Mouse (Mus musculus): Measurements from ENCODE around the gene Krtap13-1. TPM values are rescaled to one million over a fixed set of nuclear protein-coding genes. Genes with fewer than 3 reads are reported as not detected.
"Not testable (repeated sequence)": the region's sequence is repeated elsewhere in the genome, so short reads cannot be mapped to it uniquely, and the experiment has no call there.

Krtap13-1 gene
- polyA plus RNA-seq, 1 experiment from 2014 or later, result not detected

DNA sequence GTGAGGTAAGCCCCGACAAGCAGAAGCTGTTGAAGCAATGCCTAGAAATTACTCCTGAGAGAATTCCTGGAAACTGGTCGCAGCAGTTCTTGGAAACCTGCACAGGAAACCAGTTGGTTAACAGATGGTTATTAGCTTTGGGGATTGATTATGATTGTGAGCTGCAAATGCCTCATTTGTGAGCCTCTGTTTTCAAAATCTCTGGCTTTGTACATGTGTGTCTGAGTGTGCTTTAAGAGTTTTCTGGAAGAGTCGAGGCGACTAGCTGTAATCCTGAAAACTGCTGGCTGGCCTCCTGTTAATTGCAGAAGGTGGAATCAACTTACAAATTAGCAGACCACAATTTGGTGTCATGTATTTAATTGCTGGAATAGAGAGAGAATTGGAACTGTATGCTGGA, 19.3 kb downstream of the Krtap13-1 start:
- no peak overlapping the region for H3K9ac ChIP-seq
- no peak for ATAC-seq (replicated peaks)
- WGBS, result 71% methylated on average over 4 of the region's 4 CpGs
- H3K9me3 ChIP-seq, result no peaks in the 10 kb centered on the region
- H3K4me1 ChIP-seq, result no peaks in the 10 kb centered on the region
- no peak overlapping the region for H3K27ac ChIP-seq
- H3K4me2 ChIP-seq, result no peak overlapping the region
- H3K36me3 ChIP-seq (replicated peaks), result no peaks in the 10 kb centered on the region
- H3K4me3 ChIP-seq, result no peak overlapping the region
- no peaks in the 10 kb centered on the region for H3K27me3 ChIP-seq (replicated peaks)

DNA sequence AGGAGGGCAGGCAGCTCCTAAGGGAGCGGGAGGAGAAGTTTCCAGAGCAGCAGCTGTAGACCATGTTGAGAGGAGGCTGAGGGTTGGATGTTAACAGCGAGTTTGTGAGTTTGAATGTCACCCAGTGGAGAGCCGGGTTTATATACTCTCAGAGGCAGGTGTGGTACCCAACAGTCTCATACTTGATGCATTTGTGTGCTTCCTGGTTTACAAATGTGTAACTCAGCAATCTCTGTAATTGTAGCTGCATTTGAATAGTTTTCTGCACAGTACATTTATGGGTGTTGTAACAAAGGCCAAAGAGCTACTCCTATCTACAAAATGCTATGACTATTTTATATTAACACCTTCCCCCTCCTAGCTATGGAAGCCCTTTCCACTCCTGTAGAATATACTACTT, 22.9 kb downstream of the Krtap13-1 start, which contains the start of gene Krtap13:
TSS of gene Krtap13 (minus strand) at position 101 of the 400 bp plus-strand sequence.
- not testable (repeated sequence) for H3K4me2 ChIP-seq; H3K36me3 ChIP-seq (replicated peaks); ATAC-seq (replicated peaks); H3K4me1 ChIP-seq; H3K27me3 ChIP-seq (replicated peaks); H3K9me3 ChIP-seq; H3K4me3 ChIP-seq; H3K27ac ChIP-seq; H3K9ac ChIP-seq
- 91% methylated on average over 3 of the region's 3 CpGs for WGBS

GRCm38 (mm10) chr16:88758547-88758946, 29.9 kb downstream of the Krtap13-1 start, which contains the start of gene 2310034C09Rik:
2310034C09Rik (plus strand) TSS chr16:88758847.
- H3K9ac ChIP-seq; H3K27ac ChIP-seq; ATAC-seq (replicated peaks); H3K4me3 ChIP-seq; H3K36me3 ChIP-seq (replicated peaks); H3K9me3 ChIP-seq; H3K4me1 ChIP-seq; H3K27me3 ChIP-seq (replicated peaks); H3K4me2 ChIP-seq: not testable (repeated sequence)
- WGBS, result 82% methylated on average over 3 of the region's 3 CpGs

DNA sequence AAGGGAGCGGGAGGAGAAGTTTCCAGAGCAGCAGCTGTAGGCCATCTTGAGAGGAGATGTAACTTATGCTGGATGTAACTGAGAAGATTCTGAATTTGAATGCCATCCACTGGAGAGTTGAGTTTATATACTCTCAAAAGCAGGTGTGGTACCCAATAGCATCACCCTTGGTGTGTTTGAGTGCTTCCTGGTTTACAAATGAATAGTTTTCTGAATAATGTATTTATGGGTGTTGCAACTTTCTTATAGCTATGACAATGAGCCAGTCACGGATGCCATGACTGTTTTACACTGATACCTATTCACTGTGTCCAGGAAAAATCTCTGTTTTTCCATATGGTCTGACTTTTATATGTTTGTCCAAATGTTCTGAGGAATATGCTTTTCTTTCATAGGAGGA, 45.4 kb downstream of the Krtap13-1 start, which contains the start of gene 2310057N15Rik:
TSS of gene 2310057N15Rik (minus strand) at position 101 of the 400 bp plus-strand sequence.
- H3K4me2 ChIP-seq, result no peak within 1 kb of the TSS
- no peak for ATAC-seq (replicated peaks)
- WGBS, result 82% methylated on average over 2 of the region's 2 CpGs
- no peaks in the 10 kb centered on the region for H3K27me3 ChIP-seq (replicated peaks)
- H3K4me3 ChIP-seq, result no peak within 1 kb of the TSS
- no peak within 1 kb of the TSS for H3K9ac ChIP-seq
- no peaks in the 10 kb centered on the region for H3K36me3 ChIP-seq (replicated peaks)
- H3K9me3 ChIP-seq, result no peaks in the 10 kb centered on the region
- no peak within 1 kb of the TSS for H3K27ac ChIP-seq
- H3K4me1 ChIP-seq, result no peaks in the 10 kb centered on the region

DNA sequence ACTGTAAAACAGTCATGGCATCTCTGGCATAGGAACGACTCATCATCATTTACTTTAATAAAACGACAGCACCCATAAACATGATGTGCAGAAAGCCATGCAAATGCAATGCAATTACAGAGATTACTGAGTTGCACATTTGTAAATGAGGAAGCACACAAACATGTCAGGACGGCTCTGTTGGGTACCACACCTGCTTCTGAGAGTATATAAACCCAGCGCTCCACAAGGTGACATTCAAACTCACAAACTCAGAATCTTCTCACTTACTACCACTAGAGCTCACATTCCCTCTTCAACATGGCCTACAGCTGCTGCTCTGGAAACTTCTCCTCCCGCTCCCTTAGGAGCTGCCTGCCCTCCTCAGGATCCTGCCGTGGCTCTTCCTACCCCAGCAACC, 48.9 kb downstream of the Krtap13-1 start, which contains the start of gene Gm5965:
TSS of gene Gm5965 (plus strand) at position 301 of the 400 bp plus-strand sequence.
- Histone ChIP-seq H3K9ac (no peak within 1 kb of the TSS), H3K9me3 (no peaks in the 10 kb centered on the region), H3K4me2 (no peak within 1 kb of the TSS), H3K4me1 (no peaks in the 10 kb centered on the region), H3K27me3 (replicated peaks) (no peaks in the 10 kb centered on the region), H3K36me3 (replicated peaks) (no peaks in the 10 kb centered on the region), H3K27ac (no peak within 1 kb of the TSS), H3K4me3 (no peak within 1 kb of the TSS)
- ATAC-seq (replicated peaks), result no peak
- WGBS, result 92% methylated on average over 6 of the region's 6 CpGs

Other genes starting within 250 kb of the Krtap13-1 start
- not detected in 2 replicates for gene Cldn17, start 221.9 kb upstream of the Krtap13-1 start, polyA plus RNA-seq (2015; fragmentation: Nextera tagmentation; extraction: Ambion mirVana)
- gene Cldn8, start 165.7 kb upstream of the Krtap13-1 start, polyA plus RNA-seq (2015; fragmentation: Nextera tagmentation; extraction: Ambion mirVana), result 0.06 TPM in 1 of 2 replicates, not detected in the other
- not detected in 2 replicates for gene Krtap24-1, start 116.6 kb upstream of the Krtap13-1 start, polyA plus RNA-seq (2015; fragmentation: Nextera tagmentation; extraction: Ambion mirVana)
- not detected in 2 replicates for gene 2310079G19Rik, start 101.2 kb upstream of the Krtap13-1 start, polyA plus RNA-seq (2015; fragmentation: Nextera tagmentation; extraction: Ambion mirVana)
- gene Krtap26-1, start 81.1 kb upstream of the Krtap13-1 start, polyA plus RNA-seq (2015; fragmentation: Nextera tagmentation; extraction: Ambion mirVana), result not detected in 2 replicates
- not detected in 2 replicates for gene Krtap27-1, start 57.2 kb upstream of the Krtap13-1 start, polyA plus RNA-seq (2015; fragmentation: Nextera tagmentation; extraction: Ambion mirVana)
- gene 2310061N02Rik, start 20.9 kb upstream of the Krtap13-1 start, polyA plus RNA-seq (2015; fragmentation: Nextera tagmentation; extraction: Ambion mirVana), result not detected in 2 replicates
- not detected in 2 replicates for gene Krtap13, start 22.8 kb downstream of the Krtap13-1 start, polyA plus RNA-seq (2015; fragmentation: Nextera tagmentation; extraction: Ambion mirVana)
- not detected in 2 replicates for gene 2310034C09Rik, start 30.0 kb downstream of the Krtap13-1 start, polyA plus RNA-seq (2015; fragmentation: Nextera tagmentation; extraction: Ambion mirVana)
- not detected in 2 replicates for gene 2310057N15Rik, start 45.3 kb downstream of the Krtap13-1 start, polyA plus RNA-seq (2015; fragmentation: Nextera tagmentation; extraction: Ambion mirVana)
- not detected in 2 replicates for gene Gm5965, start 49.0 kb downstream of the Krtap13-1 start, polyA plus RNA-seq (2015; fragmentation: Nextera tagmentation; extraction: Ambion mirVana)
- not detected in 2 replicates for gene Gm20741, start 83.4 kb downstream of the Krtap13-1 start, polyA plus RNA-seq (2015; fragmentation: Nextera tagmentation; extraction: Ambion mirVana)
- not detected in 2 replicates for gene Krtap15, start 91.4 kb downstream of the Krtap13-1 start, polyA plus RNA-seq (2015; fragmentation: Nextera tagmentation; extraction: Ambion mirVana)
- not detected in 2 replicates for gene Krtap14, start 97.3 kb downstream of the Krtap13-1 start, polyA plus RNA-seq (2015; fragmentation: Nextera tagmentation; extraction: Ambion mirVana)
- not detected in 2 replicates for gene Krtap19-1, start 140.5 kb downstream of the Krtap13-1 start, polyA plus RNA-seq (2015; fragmentation: Nextera tagmentation; extraction: Ambion mirVana)
- gene Krtap19-2, start 145.4 kb downstream of the Krtap13-1 start, polyA plus RNA-seq (2015; fragmentation: Nextera tagmentation; extraction: Ambion mirVana), result not detected in 2 replicates
- gene Krtap19-3, start 149.2 kb downstream of the Krtap13-1 start, polyA plus RNA-seq (2015; fragmentation: Nextera tagmentation; extraction: Ambion mirVana), result not detected in 2 replicates
- not detected in 2 replicates for gene Krtap19-4, start 156.2 kb downstream of the Krtap13-1 start, polyA plus RNA-seq (2015; fragmentation: Nextera tagmentation; extraction: Ambion mirVana)
- gene Krtap19-5, start 167.6 kb downstream of the Krtap13-1 start, polyA plus RNA-seq (2015; fragmentation: Nextera tagmentation; extraction: Ambion mirVana), result not detected in 2 replicates
- not detected in 2 replicates for gene Krtap19-9b, start 203.4 kb downstream of the Krtap13-1 start, polyA plus RNA-seq (2015; fragmentation: Nextera tagmentation; extraction: Ambion mirVana)
- not detected in 2 replicates for gene Krtap16-3, start 234.0 kb downstream of the Krtap13-1 start, polyA plus RNA-seq (2015; fragmentation: Nextera tagmentation; extraction: Ambion mirVana)